Mouse (Mus musculus) kidney, embryonic 15.5 days (tissue): Measurements from ENCODE around the gene Pmfbp1. TPM values are rescaled to one million over a fixed set of nuclear protein-coding genes. Genes with fewer than 3 reads are reported as not detected.
A peak's percentile ranks its signal among the peaks of the same experiment; 100 is the strongest.

Experiments
- ATAC-seq: fragments of 200-750 bp; cut with Nextera tagmentation; replicated peaks from 2 replicates; pipeline ENCODE4 v1.8.0; 2017; ENCODE audit warnings: moderate TSS enrichment; ENCODE audit not compliant: low FRiP score
- H3K27ac ChIP-seq: fragments of 300-500 bp; sonication (generic); 2 replicates; pipeline ENCODE4 v1.5.1; 2015; ENCODE audit warnings: mild to moderate bottlenecking, inconsistent platforms
- H3K27me3 ChIP-seq: fragments of 300-500 bp; sonication (generic); 2 replicates; pipeline ENCODE4 v1.6.1; 2015; ENCODE audit warnings: inconsistent platforms
- H3K36me3 ChIP-seq: fragments of 300-500 bp; sonication (generic); 2 replicates; pipeline ENCODE4 v1.6.1; 2015; ENCODE audit warnings: inconsistent platforms
- H3K4me1 ChIP-seq: fragments of 300-500 bp; sonication (generic); 2 replicates; pipeline ENCODE4 v1.6.1; 2015; ENCODE audit warnings: inconsistent platforms
- H3K4me2 ChIP-seq: fragments of 300-500 bp; sonication (generic); 2 replicates; pipeline ENCODE4 v1.6.1; 2015; ENCODE audit warnings: moderate library complexity, mild to moderate bottlenecking, inconsistent platforms
- H3K4me3 ChIP-seq: fragments of 300-500 bp; sonication (generic); replicated peaks from 2 replicates; pipeline ENCODE4 v1.5.1; 2015; ENCODE audit warnings: mild to moderate bottlenecking, inconsistent platforms
- H3K9ac ChIP-seq: fragments of 300-500 bp; sonication (generic); 2 replicates; pipeline ENCODE4 v1.6.1; 2015; ENCODE audit warnings: mild to moderate bottlenecking, inconsistent platforms
- H3K9me3 ChIP-seq: fragments of 300-500 bp; sonication (generic); replicated peaks from 2 replicates; pipeline ENCODE4 v1.6.1; 2016; ENCODE audit warnings: inconsistent platforms
- WGBS: fragments of 180-500 bp; shearing (Covaris S2); methylation state at CpG from one replicate; pipeline ENCODE4 v1.1.7; 2015; ENCODE audit warnings: mixed read lengths; 5-methylcytosine and 5-hydroxymethylcytosine counted together
- polyA plus RNA-seq: library from polyadenylated mRNA; unstranded; fragments of >200 nt; fragmentation: Nextera tagmentation; extraction: Ambion mirVana; gene quantifications from 2 replicates; pipeline ENCODE4 v1.2.1, GENCODE M21; 2015

Gene Pmfbp1
- polyA plus RNA-seq, 1 experiment from 2014 or later: 0.10 TPM

GRCm38 (mm10) chr8:109524008-109524407, 30.2 kb downstream of the Pmfbp1 start:
- H3K9me3 ChIP-seq: no peaks in the 10 kb centered on the region
- no peaks in the 10 kb centered on the region for H3K36me3 ChIP-seq
- H3K27me3 ChIP-seq: no peaks in the 10 kb centered on the region
- no peak overlapping the region for H3K9ac ChIP-seq
- ATAC-seq: no peak
- 88% methylated on average over 2 of the region's 2 CpGs for WGBS
- no peak overlapping the region for H3K4me2 ChIP-seq
- no peak overlapping the region for H3K4me3 ChIP-seq
- no peaks in the 10 kb centered on the region for H3K4me1 ChIP-seq
- H3K27ac ChIP-seq: no peak overlapping the region

DNA sequence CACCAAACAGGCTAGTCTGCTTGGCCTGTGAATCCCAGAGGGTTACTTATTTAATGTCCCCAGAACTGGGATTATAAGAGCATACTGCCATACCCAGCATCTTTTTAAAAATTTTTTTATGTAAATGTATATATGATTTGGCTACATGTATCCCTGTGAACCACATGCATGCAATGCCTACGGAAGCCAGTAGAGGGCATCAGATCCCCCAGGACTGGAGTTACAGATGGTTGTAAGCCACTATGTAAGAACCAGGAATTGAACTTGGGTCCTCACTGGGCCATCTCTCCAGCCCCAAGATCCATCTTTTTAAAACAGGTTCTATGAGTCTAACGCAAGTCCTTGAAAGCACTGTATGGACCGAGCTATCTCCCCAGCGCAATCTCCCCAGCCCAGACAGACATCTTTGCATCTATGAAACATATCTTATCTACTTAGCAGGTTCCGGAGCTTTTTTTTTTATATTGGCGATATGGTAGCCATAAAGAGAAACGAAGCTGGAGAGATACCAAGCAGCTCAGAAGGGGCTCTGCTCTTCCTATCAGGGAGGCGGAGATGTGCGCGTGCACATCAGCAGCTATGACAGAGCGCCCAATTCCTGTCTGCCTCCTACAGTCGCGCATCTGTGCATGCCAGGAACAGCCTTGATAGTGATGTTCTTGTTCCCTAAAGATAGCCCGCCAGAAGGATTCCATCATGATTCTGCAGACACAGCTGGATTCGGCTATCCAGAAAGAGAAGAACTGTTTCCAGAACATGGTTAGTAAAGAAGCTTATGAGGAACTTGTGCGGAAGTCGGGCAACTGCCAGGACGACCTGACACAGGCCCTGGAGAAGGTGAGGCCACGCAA, 41.5 kb downstream of the Pmfbp1 start:
- no peak overlapping the region for H3K27ac ChIP-seq
- no peaks in the 10 kb centered on the region for H3K9me3 ChIP-seq

GRCm38 (mm10) chr8:109536703-109537102, 42.9 kb downstream of the Pmfbp1 start:
- Histone ChIP-seq H3K4me2 (peak overlapping the region; percentile 45), H3K4me1 (0 out of 2 replicates have a peak, but pooled peaks cover 3% of the 10 kb centered on the region), H3K9me3 (no peaks in the 10 kb centered on the region), H3K27ac (no peak overlapping the region), H3K9ac (no peak overlapping the region), H3K27me3 (no peaks in the 10 kb centered on the region), H3K36me3 (no peaks in the 10 kb centered on the region), H3K4me3 (0 out of 2 replicates have a peak overlapping the region, but pooled peaks have one; percentile 17)
- peak; percentile 83 for ATAC-seq
- WGBS: 3% methylated on average over 5 of the region's 5 CpGs

More for the DNA sequence above, 41.5 kb downstream of the Pmfbp1 start:
- H3K4me3 ChIP-seq: no peak overlapping the region
- H3K4me1 ChIP-seq: 0 out of 2 replicates have a peak, but pooled peaks cover 3% of the 10 kb centered on the region
- H3K27me3 ChIP-seq: no peaks in the 10 kb centered on the region
- WGBS: 88% methylated on average over 19 of the region's 19 CpGs
- H3K36me3 ChIP-seq: no peaks in the 10 kb centered on the region
- no peak overlapping the region for H3K9ac ChIP-seq
- ATAC-seq: no peak
- H3K4me2 ChIP-seq: no peak overlapping the region

- ATAC-seq: no peak
- H3K9ac ChIP-seq: no peak overlapping the region
- H3K36me3 ChIP-seq: peaks cover 14% of the 10 kb centered on the region
- no peaks in the 10 kb centered on the region for H3K9me3 ChIP-seq
- no peaks in the 10 kb centered on the region for H3K27me3 ChIP-seq
- H3K4me2 ChIP-seq: no peak overlapping the region
- H3K27ac ChIP-seq: no peak overlapping the region
- no peak overlapping the region for H3K4me3 ChIP-seq
- 72% methylated on average over 5 of the region's 5 CpGs for WGBS
- no peaks in the 10 kb centered on the region for H3K4me1 ChIP-seq
Measured at GRCm38 (mm10) chr8:109542165-109542564, 48.3 kb downstream of the Pmfbp1 start.

DNA sequence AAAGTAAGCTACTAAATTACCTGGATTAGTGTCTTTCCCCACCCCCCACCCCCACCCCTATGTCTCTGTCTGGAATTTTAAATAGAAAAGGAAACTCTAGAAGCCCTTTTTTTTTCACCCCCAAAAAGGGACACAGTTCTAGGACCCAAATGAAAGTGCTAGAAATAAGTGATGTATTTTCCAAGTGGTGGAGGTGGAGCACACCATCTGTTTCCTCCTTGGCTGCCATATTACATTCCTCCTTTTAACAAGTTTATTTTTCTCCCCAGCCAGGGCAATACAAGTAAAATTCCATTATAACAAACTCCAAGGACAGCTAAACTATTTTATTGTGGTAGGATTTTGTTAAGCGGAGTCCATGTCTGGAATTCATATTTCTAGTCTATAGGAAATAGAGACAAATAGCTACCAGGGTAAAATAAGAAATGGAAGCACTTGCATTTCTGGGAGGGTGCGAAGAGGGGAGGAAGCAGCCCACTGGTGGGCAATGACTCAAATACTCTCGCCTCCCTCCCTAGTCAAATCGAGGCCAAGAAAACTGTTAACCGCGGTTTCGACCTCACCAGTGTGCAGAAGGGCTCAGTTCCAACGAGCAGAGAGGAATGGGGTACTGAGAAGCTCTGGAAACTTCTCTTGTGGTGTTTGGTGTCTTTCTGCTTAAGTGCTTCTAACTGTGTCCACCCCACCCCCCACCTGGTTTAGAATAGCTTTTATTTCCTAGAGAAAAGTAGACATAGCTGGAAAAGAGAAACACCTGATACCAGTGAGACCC, 49.1 kb downstream of the Pmfbp1 start:
- 77% methylated on average over 8 of the region's 8 CpGs for WGBS
- ATAC-seq: no peak
- H3K27ac ChIP-seq: no peak overlapping the region
- H3K9me3 ChIP-seq: no peaks in the 10 kb centered on the region
- H3K36me3 ChIP-seq: peaks cover 22% of the 10 kb centered on the region
- H3K4me2 ChIP-seq: no peak overlapping the region
- no peak overlapping the region for H3K9ac ChIP-seq
- H3K27me3 ChIP-seq: no peaks in the 10 kb centered on the region
- no peaks in the 10 kb centered on the region for H3K4me1 ChIP-seq
- H3K4me3 ChIP-seq: no peak overlapping the region

GRCm38 (mm10) chr8:109544049-109544448, 50.2 kb downstream of the Pmfbp1 start:
- 22% methylated on average over 3 of the region's 3 CpGs for WGBS
- no peaks in the 10 kb centered on the region for H3K4me1 ChIP-seq

DNA sequence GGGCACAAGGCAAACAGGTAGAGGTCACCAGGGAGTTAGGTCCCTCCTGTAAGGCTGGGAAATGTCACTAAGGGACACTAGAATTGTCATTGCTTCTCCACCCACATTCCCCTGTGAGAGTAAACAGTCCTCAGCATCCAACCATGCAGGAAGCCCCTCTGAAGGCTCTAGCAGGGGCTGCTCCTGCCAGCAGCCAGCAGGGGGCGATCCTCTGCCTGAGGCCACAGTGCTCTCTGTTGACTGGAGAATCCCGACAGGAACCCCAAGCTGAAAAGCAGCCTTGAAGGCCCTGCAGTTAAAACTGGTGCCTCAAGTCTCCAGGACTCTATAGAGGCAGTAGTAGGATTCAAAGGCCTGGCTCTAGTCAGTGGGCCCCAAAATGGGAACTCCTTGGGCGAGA, 57.8 kb downstream of the Pmfbp1 start:
- H3K9ac ChIP-seq: no peak overlapping the region
- H3K4me2 ChIP-seq: no peak overlapping the region
- 33% methylated on average over 3 of the region's 3 CpGs for WGBS
- H3K9me3 ChIP-seq: no peaks in the 10 kb centered on the region
- H3K27me3 ChIP-seq: no peaks in the 10 kb centered on the region
- no peaks in the 10 kb centered on the region for H3K4me1 ChIP-seq
- peaks cover 100% of the 10 kb centered on the region for H3K36me3 ChIP-seq
- H3K4me3 ChIP-seq: no peak overlapping the region
- no peak for ATAC-seq
- no peak overlapping the region for H3K27ac ChIP-seq

More at GRCm38 (mm10) chr8:109544049-109544448, 50.2 kb downstream of the Pmfbp1 start:
- no peak overlapping the region for H3K4me2 ChIP-seq
- no peak overlapping the region for H3K9ac ChIP-seq
- ATAC-seq: no peak
- H3K4me3 ChIP-seq: no peak overlapping the region
- H3K36me3 ChIP-seq: peaks cover 33% of the 10 kb centered on the region
- H3K27me3 ChIP-seq: no peaks in the 10 kb centered on the region
- H3K27ac ChIP-seq: no peak overlapping the region
- no peaks in the 10 kb centered on the region for H3K9me3 ChIP-seq

GRCm38 (mm10) chr8:109563881-109564280, 70.1 kb downstream of the Pmfbp1 start:
- H3K36me3 ChIP-seq: peaks cover 44% of the 10 kb centered on the region
- H3K4me1 ChIP-seq: peaks cover 18% of the 10 kb centered on the region
- no peak overlapping the region for H3K4me2 ChIP-seq
- WGBS: 84% methylated on average over 2 of the region's 2 CpGs
- no peak overlapping the region for H3K27ac ChIP-seq
- H3K4me3 ChIP-seq: peak overlapping the region; percentile 77; the same call in 1 of the 2 replicates
- no peaks in the 10 kb centered on the region for H3K27me3 ChIP-seq
- no peak for ATAC-seq
- no peak overlapping the region for H3K9ac ChIP-seq
- no peaks in the 10 kb centered on the region for H3K9me3 ChIP-seq

GRCm38 (mm10) chr8:109564766-109565165, 70.9 kb downstream of the Pmfbp1 start:
- Histone ChIP-seq H3K4me1 (peaks cover 18% of the 10 kb centered on the region), H3K4me2 (peak overlapping the region; percentile 81), H3K27ac (peak overlapping the region; percentile 91; the same call in 1 of the 2 replicates), H3K9ac (peak overlapping the region; percentile 89), H3K4me3 (peak overlapping the region; percentile 77), H3K27me3 (no peaks in the 10 kb centered on the region), H3K36me3 (peaks cover 44% of the 10 kb centered on the region), H3K9me3 (no peaks in the 10 kb centered on the region)
- ATAC-seq: no peak
- 5% methylated on average over 10 of the region's 10 CpGs for WGBS

DNA sequence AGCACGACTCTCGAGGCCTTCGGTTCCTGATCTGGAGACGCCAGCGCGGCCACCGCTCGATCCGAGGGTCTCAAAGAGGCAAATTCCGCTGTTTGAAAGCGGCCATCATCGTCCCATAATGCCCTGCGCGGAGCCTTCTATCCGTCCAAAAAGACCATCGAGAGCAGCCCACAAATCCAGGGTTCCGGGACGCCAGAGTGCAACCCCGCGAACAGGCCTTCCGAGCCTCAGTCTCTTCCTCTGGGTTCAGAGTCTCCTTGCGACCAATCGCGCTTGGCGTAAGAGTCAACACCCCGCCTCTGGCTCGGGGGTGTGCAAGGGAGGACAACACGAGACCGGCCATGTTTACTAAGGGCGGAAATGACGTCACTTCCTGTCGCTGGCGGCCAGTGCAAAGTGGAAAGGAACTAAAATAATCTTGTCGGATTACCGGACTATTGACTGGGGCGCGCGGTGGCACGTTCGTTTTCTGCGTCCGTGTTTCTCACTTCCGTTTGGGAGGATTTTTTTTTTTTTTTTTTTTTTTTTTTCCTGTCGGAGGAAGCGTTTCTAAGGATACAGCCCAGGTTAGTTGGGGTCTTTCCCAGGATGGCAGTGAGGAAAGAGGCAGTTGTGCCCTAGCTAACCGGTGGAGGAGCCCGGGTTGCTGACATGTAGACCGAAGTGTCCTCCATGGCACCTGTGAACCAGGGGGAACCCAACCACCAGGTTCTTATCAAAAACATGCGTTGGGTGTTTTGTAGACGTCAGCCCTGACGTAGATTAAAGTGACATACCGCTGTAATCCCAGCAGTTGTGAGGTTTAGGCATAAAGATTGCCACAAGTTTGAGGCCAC, 71.9 kb downstream of the Pmfbp1 start, which contains the start of the genes Dhx38 and Txnl4b:
TSS of gene Dhx38 (minus strand) at position 364 of the 836 bp plus-strand sequence.
TSS of gene Txnl4b (plus strand) at position 395 of the 836 bp plus-strand sequence.
- peak within 1 kb of the TSS; percentile 77 for H3K4me3 ChIP-seq
- peak within 1 kb of the TSS; percentile 91 for H3K27ac ChIP-seq
- peaks cover 44% of the 10 kb centered on the region for H3K36me3 ChIP-seq
- peak; percentile 100 for ATAC-seq
- H3K9ac ChIP-seq: peak within 1 kb of the TSS; percentile 89
- under 1% methylated on average over 52 of the region's 52 CpGs for WGBS
- H3K4me1 ChIP-seq: peaks cover 18% of the 10 kb centered on the region
- H3K9me3 ChIP-seq: no peaks in the 10 kb centered on the region
- H3K4me2 ChIP-seq: peak within 1 kb of the TSS; percentile 83
- no peaks in the 10 kb centered on the region for H3K27me3 ChIP-seq

DNA sequence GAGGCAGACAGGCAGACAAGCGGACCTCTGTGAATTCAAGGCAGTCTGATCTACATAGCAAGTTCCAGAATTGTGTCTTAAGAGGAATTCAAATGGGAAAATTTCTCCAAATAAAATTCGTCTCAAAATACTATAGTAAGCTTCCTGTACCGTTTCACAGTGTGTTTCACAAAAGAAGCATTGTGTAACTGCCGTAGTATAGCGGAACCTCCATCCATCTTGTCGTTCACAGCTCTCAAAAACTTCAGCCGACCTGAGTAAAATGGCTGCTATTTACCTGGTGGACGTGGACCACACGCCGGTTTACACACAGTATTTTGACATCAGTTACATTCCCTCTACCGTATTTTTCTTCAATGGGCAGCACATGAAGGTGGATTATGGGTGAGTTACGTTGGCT, 77.3 kb downstream of the Pmfbp1 start:
- H3K4me3 ChIP-seq: no peak overlapping the region
- no peak overlapping the region for H3K4me2 ChIP-seq
- H3K9ac ChIP-seq: no peak overlapping the region
- no peaks in the 10 kb centered on the region for H3K27me3 ChIP-seq
- ATAC-seq: no peak
- H3K36me3 ChIP-seq: peaks cover 34% of the 10 kb centered on the region
- H3K4me1 ChIP-seq: peaks cover 8% of the 10 kb centered on the region
- 90% methylated on average over 12 of the region's 12 CpGs for WGBS
- no peak overlapping the region for H3K27ac ChIP-seq
- H3K9me3 ChIP-seq: no peaks in the 10 kb centered on the region
